Mouse (Mus musculus): ENCODE data around the gene Terf2.

GRCm38 (mm10) chr8:107029310-107029709 is 67.0 kb downstream of the Terf2 start:
- TF ChIP-seq MAFK (IDR thresholded peaks at IDR 0.05; ENCODE audit: insufficient read depth, low read depth, low read length) (no peak), HCFC1 (IDR thresholded peaks at IDR 0.05; ENCODE audit: borderline replicate concordance, insufficient read depth, low read length) (no peak)
